Mouse (Mus musculus) left cerebral cortex, adult 8-10 months (tissue): ENCODE measurements around the gene Prr14. TPM values are rescaled to one million over a fixed set of nuclear protein-coding genes. Genes with fewer than 3 reads are reported as not detected.
"Not testable (repeated sequence)": the region's sequence is repeated elsewhere in the genome, so short reads cannot be mapped to it uniquely, and the experiment has no call there.

ENCODE experiments used
- DNase-seq, 2 experiments: peaks; one replicate each; pipeline ENCODE4 v3.0.0; 2022; ENCODE audit warnings: low spot score in 2 of 2
- total RNA-seq, 4 experiments: library from RNA; stranded (reverse); gene quantifications; 2 replicates each; pipeline ENCODE4 v1.2.4; 2022

Prr14 gene
- total RNA-seq, 4 experiments from 2014 or later, result 29.6 to 35.2 (median 30.4) TPM

- peak in 1 of 2 experiments; percentile 65 for DNase-seq
Observed at GRCm38 (mm10) chr7:127471646-127472010, 12.2 kb downstream of the Prr14 start.

GRCm38 (mm10) chr7:127472060-127472459 lies 12.6 kb downstream of the Prr14 start:
- peak in 1 of 2 experiments; percentile 41 for DNase-seq

GRCm38 (mm10) chr7:127473705-127474104 lies 14.3 kb downstream of the Prr14 start:
- DNase-seq, result no peak

- DNase-seq, result no peak
Observed at GRCm38 (mm10) chr7:127474378-127475070, 15.1 kb downstream of the Prr14 start.

- no peak for DNase-seq
Observed at GRCm38 (mm10) chr7:127475186-127475740, 15.9 kb downstream of the Prr14 start.

- DNase-seq, result no peak
Observed at GRCm38 (mm10) chr7:127476336-127476735, 16.9 kb downstream of the Prr14 start.

GRCm38 (mm10) chr7:127476855-127477254 lies 17.4 kb downstream of the Prr14 start:
- DNase-seq, result no peak

GRCm38 (mm10) chr7:127477687-127478634 lies 18.6 kb downstream of the Prr14 start:
- peak; percentile 100 for DNase-seq

- peak in 1 of 2 experiments; percentile 95 for DNase-seq
Observed at GRCm38 (mm10) chr7:127478635-127479317, 19.4 kb downstream of the Prr14 start, which contains the start of gene Fbrs. Gene Fbrs, plus strand, starts transcription at chr7:127479199.

GRCm38 (mm10) chr7:127479318-127480225 lies 20.2 kb downstream of the Prr14 start:
- DNase-seq, result no peak

- no peak for DNase-seq
Observed at GRCm38 (mm10) chr7:127480321-127480720, 20.9 kb downstream of the Prr14 start.

- no peak for DNase-seq
Observed at GRCm38 (mm10) chr7:127485416-127485815, 26.0 kb downstream of the Prr14 start.

GRCm38 (mm10) chr7:127488364-127488763 lies 29.0 kb downstream of the Prr14 start:
- DNase-seq, result not testable (repeated sequence)

GRCm38 (mm10) chr7:127489982-127490381 lies 30.6 kb downstream of the Prr14 start:
- DNase-seq, result no peak

GRCm38 (mm10) chr7:127491846-127492245 lies 32.4 kb downstream of the Prr14 start:
- no peak for DNase-seq

- no peak for DNase-seq
Observed at GRCm38 (mm10) chr7:127494648-127495047, 35.2 kb downstream of the Prr14 start.

- DNase-seq, result no peak
Observed at GRCm38 (mm10) chr7:127497382-127497781, 38.0 kb downstream of the Prr14 start.

GRCm38 (mm10) chr7:127498407-127498806 lies 39.0 kb downstream of the Prr14 start:
- DNase-seq, result no peak

GRCm38 (mm10) chr7:127508291-127508690 lies 48.9 kb downstream of the Prr14 start:
- no peak for DNase-seq

GRCm38 (mm10) chr7:127509830-127510229 lies 50.4 kb downstream of the Prr14 start:
- DNase-seq, result not testable (repeated sequence)
